Mouse (Mus musculus): ENCODE data around the gene Gm6370.

- TF ChIP-seq CTCF (IDR thresholded peaks at IDR 0.05; ENCODE audit: low read depth) (no peak), EP300 (IDR thresholded peaks at IDR 0.05; ENCODE audit: low read depth) (no peak)
These were observed 29.6 kb upstream of the Gm6370 start for GRCm38 (mm10) chr5:146461612-146462011.

Measured in liver, embryonic 14.5 days (tissue).